Mouse (Mus musculus): ENCODE data around the gene Zfp451. TPM values are rescaled to one million over a fixed set of nuclear protein-coding genes. Genes with fewer than 3 reads are reported as not detected.
"Not testable (repeated sequence)": the region's sequence is repeated elsewhere in the genome, so short reads cannot be mapped to it uniquely, and the experiment has no call there.

Zfp451 gene
- polyA plus RNA-seq, 1 experiment from 2014 or later = 31.9 TPM

DNA sequence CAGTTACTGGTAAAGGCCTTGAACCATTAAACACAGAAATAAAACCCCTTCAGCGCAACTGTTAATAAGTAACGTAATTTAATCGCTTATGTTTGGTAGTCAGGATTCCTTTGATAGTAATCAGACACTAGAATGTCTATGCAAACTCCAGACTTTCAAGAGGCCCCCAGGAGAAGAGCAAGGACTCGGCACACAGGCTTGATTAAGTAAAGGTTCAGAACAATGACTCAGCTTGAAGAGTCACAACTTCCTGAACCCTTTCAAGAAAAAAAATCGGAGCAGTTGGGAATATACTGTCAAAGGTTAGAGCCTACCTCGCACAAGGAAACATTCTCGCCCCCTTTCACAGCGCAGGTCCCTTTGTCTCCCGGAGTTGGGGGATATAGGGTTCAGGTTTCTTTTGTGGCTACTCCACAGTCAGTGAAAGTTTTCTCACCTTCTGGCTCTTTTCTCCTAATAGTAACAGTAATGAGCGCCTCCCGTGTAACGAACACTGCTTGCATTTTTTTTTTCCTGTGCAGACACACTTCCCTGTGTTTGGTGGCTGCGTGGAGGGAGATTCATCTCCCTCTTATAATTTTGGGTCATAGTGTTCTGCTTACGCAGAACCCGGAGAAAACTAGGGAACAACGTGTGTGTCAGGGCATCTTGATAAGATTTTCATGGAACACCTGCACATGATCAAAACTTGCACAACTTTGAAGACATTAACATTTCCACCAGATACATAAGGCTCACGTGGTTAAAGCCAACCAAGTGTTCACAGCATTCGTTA lies 58.0 kb downstream of the Zfp451 start:
- WGBS = 18% methylated on average over 18 of the region's 18 CpGs
- Histone ChIP-seq H3K9ac (peak overlapping the region; percentile 85), H3K4me3 (peak overlapping the region; percentile 63), H3K27ac (no peak overlapping the region), H3K27me3 (no peaks in the 10 kb centered on the region), H3K36me3 (peaks cover 11% of the 10 kb centered on the region), H3K4me1 (peaks cover 30% of the 10 kb centered on the region), H3K9me3 (no peaks in the 10 kb centered on the region), H3K4me2 (replicated peaks) (peak overlapping the region; percentile 89)
- ATAC-seq (ENCODE audit: low FRiP score, low read depth) = no peak

DNA sequence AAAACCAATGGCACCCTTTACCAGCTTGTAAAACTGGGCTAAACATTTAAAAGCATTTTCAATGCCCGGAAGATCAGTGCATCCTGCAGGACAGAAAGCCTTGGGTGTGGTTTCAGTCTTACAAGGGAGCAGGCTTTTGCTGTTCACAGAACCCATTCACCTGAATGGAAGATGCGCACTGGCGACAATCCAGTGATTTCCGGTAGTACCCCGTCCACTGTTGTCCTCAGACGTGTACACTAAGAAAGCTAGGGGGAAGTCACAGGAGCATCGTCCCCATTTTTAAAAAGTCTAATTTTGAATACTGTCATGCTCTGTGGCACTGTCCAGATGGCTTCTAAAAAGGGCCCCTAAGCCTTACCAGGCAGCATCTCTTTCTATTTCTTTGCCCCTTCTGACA lies 58.6 kb downstream of the Zfp451 start:
- Histone ChIP-seq H3K27me3 (no peaks in the 10 kb centered on the region), H3K4me2 (replicated peaks) (peak overlapping the region; percentile 89)
- no peak for ATAC-seq (ENCODE audit: low FRiP score, low read depth)

DNA sequence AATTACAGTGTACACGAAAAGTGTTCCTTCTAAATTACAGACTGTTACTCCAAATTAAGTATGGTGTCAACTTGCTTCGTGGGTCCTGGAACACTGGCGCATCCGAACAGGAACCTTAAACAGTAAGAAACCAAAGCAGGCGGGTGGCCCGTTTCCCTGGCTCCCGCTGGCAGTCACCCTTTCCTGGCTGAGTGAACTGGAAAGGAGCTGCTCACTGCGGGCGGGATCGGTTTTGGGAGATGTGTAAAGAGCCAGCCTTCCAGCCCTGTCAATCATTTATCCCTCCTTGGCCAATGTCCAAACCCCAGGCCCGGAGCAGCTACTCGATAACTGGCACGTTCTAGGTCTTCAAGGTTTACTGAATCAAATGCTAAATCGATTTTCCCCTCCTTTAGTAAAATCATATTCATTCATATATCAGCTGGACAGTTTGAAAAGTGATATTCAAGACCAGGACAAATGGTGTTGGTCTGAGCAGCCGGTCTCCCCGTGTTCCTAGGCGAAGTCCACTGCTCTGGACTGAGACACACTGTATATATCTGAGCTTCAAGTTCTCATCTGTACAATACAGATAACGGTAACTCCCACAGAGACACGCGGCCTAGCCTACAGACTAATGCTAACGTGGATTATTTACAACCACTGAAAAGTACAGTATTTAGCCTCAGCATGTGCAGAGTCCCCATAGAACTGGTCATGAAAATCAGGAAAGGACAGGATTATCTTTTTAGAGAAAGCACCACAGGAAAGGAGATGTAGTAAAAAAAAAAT lies 59.2 kb downstream of the Zfp451 start:
- Histone ChIP-seq H3K36me3 (peaks cover under 1% of the 10 kb centered on the region; the same call in 1 of the 2 replicates), H3K4me2 (replicated peaks) (no peak overlapping the region), H3K9ac (no peak overlapping the region), H3K27me3 (no peaks in the 10 kb centered on the region), H3K4me3 (no peak overlapping the region), H3K27ac (no peak overlapping the region), H3K4me1 (peaks cover 30% of the 10 kb centered on the region), H3K9me3 (no peaks in the 10 kb centered on the region)
- 88% methylated on average over 21 of the region's 21 CpGs for WGBS
- ATAC-seq (ENCODE audit: low FRiP score, low read depth) = no peak

More for the DNA sequence above, 58.6 kb downstream of the Zfp451 start:
- Histone ChIP-seq H3K9ac (0 out of 2 replicates have a peak overlapping the region, but pooled peaks have one; percentile 85), H3K36me3 (peaks cover 7% of the 10 kb centered on the region), H3K4me3 (peak overlapping the region; percentile 63), H3K4me1 (peaks cover 30% of the 10 kb centered on the region), H3K9me3 (no peaks in the 10 kb centered on the region), H3K27ac (no peak overlapping the region)
- 83% methylated on average over 7 of the region's 7 CpGs for WGBS

DNA sequence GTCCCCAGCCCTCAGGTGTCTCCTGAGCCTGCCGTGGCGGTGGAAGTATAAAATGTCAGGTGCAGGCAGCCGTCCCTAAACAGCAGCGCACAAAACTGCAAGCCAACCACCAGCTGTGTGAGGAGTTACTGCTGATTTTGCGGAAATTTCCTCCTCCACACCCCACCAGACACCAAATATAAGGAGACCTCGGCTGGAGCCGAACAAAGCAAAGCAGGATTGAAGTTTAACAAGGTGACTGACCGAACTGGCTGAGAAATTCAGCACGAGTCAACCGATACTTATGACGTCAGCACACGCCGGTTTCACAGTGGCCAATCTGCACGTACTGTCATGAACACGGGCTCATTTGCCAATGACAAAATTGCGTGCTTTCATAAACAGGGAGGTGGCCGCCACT lies 60.3 kb downstream of the Zfp451 start:
- no peaks in the 10 kb centered on the region for H3K36me3 ChIP-seq
- 76% methylated on average over 17 of the region's 17 CpGs for WGBS
- no peak overlapping the region for H3K4me2 ChIP-seq (replicated peaks)
- no peak for ATAC-seq (ENCODE audit: low FRiP score, low read depth)
- H3K4me3 ChIP-seq = no peak overlapping the region
- peaks cover 30% of the 10 kb centered on the region for H3K4me1 ChIP-seq
- no peak overlapping the region for H3K27ac ChIP-seq
- H3K27me3 ChIP-seq = no peaks in the 10 kb centered on the region
- H3K9me3 ChIP-seq = no peaks in the 10 kb centered on the region
- H3K9ac ChIP-seq = no peak overlapping the region

DNA sequence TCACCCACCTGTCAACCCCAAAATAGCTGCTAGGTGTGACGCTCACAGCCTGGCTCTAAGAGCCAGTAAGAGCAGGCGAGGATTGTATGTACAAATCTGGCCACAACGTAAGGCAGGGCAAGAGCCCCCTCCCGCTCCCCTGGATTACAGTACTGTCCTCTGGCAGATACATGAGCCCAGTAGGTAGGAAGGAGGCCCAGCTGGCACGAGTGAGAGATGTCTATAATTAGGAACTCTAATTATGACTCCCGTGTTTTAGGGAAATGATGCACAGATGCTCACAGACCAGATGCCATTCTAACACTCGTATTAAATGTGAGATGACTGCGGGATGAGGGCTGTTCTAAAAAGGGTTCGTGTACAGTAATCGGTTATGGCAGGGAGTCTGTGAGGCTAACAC lies 63.1 kb downstream of the Zfp451 start:
- ATAC-seq (ENCODE audit: low FRiP score, low read depth) = no peak
- 84% methylated on average over 10 of the region's 10 CpGs for WGBS
- Histone ChIP-seq H3K9ac (no peak overlapping the region), H3K27ac (no peak overlapping the region), H3K9me3 (no peaks in the 10 kb centered on the region), H3K4me3 (no peak overlapping the region), H3K27me3 (no peaks in the 10 kb centered on the region), H3K4me2 (replicated peaks) (no peak overlapping the region), H3K36me3 (peaks cover 24% of the 10 kb centered on the region), H3K4me1 (peaks cover 18% of the 10 kb centered on the region)

DNA sequence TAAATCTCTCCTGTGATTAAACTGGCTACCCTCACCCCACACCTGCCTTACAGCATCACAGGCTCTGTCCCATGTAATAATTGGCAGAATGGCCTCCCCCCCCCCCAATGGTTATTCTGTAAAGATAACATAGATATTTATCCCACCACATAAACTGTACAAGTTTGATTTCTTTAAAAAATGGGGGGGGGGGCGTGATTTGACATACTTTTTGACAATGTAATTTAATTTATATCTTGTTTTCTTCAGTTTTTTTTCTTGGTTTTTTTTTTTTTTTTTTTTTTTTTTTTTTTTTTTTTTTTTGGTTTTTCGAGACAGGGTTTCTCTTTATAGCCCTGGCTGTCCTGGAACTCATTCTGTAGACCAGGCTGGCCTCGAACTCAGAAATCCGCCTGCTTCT lies 64.7 kb downstream of the Zfp451 start:
- ATAC-seq (ENCODE audit: low FRiP score, low read depth); H3K4me2 ChIP-seq (replicated peaks); H3K4me3 ChIP-seq; H3K9me3 ChIP-seq; H3K9ac ChIP-seq; H3K4me1 ChIP-seq; H3K27ac ChIP-seq; H3K27me3 ChIP-seq: not testable (repeated sequence)
- 74% methylated on average over 4 of the region's 4 CpGs for WGBS
- H3K36me3 ChIP-seq = peaks cover 37% of the 10 kb centered on the region

DNA sequence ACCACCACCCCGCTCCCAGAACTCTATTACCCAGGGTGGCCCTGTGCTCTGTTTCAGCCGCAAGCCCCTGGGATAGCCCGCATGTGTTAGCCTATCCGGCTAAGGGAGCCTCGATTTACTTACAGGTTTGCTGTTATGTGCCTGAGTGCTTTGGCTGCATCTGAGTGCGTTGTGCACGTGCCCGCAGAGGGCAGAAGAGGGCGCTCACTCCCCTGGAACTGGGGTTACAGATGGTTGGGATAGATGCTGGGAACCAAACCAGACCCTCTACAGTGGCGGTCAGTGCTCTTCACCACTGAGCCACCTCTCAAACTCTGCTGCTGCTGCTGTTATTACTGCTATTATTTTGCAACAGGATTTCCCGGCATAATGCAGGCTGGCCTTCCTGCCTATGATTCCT lies 65.3 kb downstream of the Zfp451 start:
- no peak overlapping the region for H3K4me2 ChIP-seq (replicated peaks)
- WGBS = 96% methylated on average over 11 of the region's 11 CpGs
- H3K4me1 ChIP-seq = 0 out of 2 replicates have a peak, but pooled peaks cover 4% of the 10 kb centered on the region
- no peak overlapping the region for H3K27ac ChIP-seq
- no peak overlapping the region for H3K9ac ChIP-seq
- H3K27me3 ChIP-seq = no peaks in the 10 kb centered on the region
- peaks cover 41% of the 10 kb centered on the region for H3K36me3 ChIP-seq
- no peak for ATAC-seq (ENCODE audit: low FRiP score, low read depth)
- H3K9me3 ChIP-seq = no peaks in the 10 kb centered on the region
- H3K4me3 ChIP-seq = no peak overlapping the region

DNA sequence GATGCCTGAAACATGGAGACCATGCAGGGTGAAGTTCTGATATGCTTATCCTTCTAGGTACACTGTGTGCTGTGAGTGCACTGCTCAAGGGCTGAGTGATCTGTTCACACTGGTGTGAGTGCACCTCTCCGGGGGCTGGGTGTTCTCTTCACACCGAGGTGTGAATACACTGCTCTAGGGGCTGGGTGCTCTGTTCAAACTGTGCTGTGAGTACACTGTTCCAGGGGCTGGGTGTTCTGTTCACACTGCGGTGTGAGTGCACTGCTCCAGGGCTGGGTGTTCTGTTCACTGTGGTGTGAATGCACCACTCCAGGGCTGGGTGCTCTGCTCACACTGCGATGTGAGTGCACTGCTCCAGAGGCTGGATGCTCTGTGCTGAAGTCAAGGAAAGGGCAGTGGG lies 68.5 kb downstream of the Zfp451 start:
- H3K27ac ChIP-seq = no peak overlapping the region
- H3K4me1 ChIP-seq = no peaks in the 10 kb centered on the region
- no peaks in the 10 kb centered on the region for H3K27me3 ChIP-seq
- H3K9ac ChIP-seq = no peak overlapping the region
- H3K36me3 ChIP-seq = peaks cover 55% of the 10 kb centered on the region
- H3K4me2 ChIP-seq (replicated peaks) = no peak overlapping the region
- WGBS = 88% methylated on average over 4 of the region's 4 CpGs
- H3K4me3 ChIP-seq = no peak overlapping the region
- no peaks in the 10 kb centered on the region for H3K9me3 ChIP-seq
- ATAC-seq (ENCODE audit: low FRiP score, low read depth) = no peak

DNA sequence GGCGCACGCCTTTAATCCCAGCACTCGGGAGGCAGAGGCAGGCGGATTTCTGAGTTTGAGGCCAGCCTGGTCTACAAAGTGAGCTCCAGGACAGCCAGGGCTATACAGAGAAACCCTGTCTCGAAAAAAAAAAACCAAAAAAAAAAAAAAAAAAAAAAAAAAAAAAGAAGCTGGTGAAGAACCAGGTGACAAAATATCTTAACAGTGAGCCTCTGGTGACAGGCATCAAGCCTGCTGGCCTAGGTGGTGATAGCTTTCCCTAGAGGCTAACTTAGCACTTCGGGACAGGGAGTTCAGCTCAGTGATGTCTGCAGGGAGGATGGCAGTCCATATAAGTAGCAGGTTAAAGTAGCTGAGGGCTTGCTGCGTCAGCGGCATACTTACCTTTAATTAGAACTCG lies 69.6 kb downstream of the Zfp451 start:
- H3K9ac ChIP-seq; H3K27me3 ChIP-seq; H3K4me1 ChIP-seq; ATAC-seq (ENCODE audit: low FRiP score, low read depth); H3K4me3 ChIP-seq; H3K27ac ChIP-seq; H3K4me2 ChIP-seq (replicated peaks); H3K9me3 ChIP-seq: not testable (repeated sequence)
- peaks cover 64% of the 10 kb centered on the region for H3K36me3 ChIP-seq
- WGBS = 97% methylated on average over 8 of the region's 9 CpGs

DNA sequence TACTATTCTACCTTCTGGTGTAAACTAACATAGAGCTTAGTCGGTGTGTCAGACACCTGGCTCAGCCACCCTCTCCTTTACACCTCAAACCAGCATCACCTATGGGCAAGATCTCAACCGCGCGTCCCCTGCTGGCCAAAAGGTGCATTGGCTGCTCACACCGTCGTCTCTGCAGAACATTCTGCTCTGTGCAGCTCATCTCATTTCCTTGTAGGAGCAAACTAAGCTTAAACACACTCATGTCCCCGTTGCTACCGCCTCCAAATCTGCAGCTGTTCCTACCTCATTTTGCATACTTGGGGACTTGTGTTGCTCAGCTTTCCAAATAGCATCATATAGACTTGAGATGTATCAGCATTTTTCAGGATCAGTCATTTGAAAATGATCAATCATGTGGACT lies 71.5 kb downstream of the Zfp451 start:
- Histone ChIP-seq H3K4me3 (no peak overlapping the region), H3K4me1 (no peaks in the 10 kb centered on the region), H3K27ac (no peak overlapping the region), H3K9me3 (no peaks in the 10 kb centered on the region), H3K27me3 (no peaks in the 10 kb centered on the region), H3K4me2 (replicated peaks) (no peak overlapping the region), H3K9ac (no peak overlapping the region), H3K36me3 (peaks cover 73% of the 10 kb centered on the region)
- 18% methylated on average over 8 of the region's 8 CpGs for WGBS
- no peak for ATAC-seq (ENCODE audit: low FRiP score, low read depth)

DNA sequence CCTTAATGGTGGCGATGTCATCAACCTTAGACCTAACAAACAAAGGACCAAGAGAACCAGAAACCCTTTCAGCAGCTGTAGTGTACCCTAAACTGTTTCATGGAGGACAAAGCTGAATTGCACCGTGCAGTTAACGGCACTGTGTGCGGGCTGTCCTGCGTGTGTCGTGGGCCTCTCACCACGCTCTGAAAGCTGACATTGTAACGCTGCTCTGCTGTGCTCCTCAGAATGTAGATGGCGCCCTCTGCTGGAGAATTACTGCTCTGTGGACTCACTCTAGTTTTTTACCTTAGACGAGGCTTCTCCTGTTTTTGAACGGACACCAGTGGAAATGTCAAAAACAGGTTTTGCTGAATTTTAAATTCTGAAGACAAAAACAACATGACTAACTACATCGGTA lies 75.1 kb downstream of the Zfp451 start:
- Histone ChIP-seq H3K27ac (no peak overlapping the region), H3K27me3 (no peaks in the 10 kb centered on the region), H3K4me2 (replicated peaks) (no peak overlapping the region), H3K36me3 (peaks cover 72% of the 10 kb centered on the region), H3K9me3 (no peaks in the 10 kb centered on the region), H3K9ac (no peak overlapping the region), H3K4me1 (no peaks in the 10 kb centered on the region), H3K4me3 (no peak overlapping the region)
- ATAC-seq (ENCODE audit: low FRiP score, low read depth) = peak; percentile 86
- WGBS = 27% methylated on average over 12 of the region's 12 CpGs

DNA sequence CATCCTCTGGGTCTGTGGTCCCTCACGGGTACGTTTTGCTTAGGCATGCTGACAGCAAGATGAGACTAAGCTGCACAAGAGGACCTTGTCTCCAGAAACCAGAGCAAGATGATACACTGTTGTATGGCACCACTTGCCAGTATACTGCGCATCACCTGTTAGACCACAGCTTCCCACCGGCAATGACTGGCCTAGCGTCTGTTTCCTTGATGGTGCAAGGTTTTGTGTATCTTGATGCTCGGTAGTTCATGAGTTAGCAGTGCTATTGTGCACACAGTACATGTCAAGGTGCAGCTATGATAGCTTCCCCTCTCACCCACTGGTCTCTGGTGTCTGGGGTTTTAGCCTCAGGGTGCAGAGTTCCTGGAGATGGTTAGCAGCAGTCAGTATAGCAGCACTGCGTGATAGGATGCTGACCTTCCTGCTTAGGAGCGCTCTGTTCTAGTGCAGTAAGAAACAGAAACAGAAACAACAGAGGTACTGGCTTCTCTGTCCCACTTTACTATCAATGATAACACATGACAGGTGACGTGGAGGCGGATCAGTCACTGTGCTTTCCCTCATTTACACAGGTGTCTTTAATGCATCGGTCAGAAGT lies 75.6 kb downstream of the Zfp451 start:
- H3K9ac ChIP-seq = no peak overlapping the region
- H3K4me1 ChIP-seq = no peaks in the 10 kb centered on the region
- no peak overlapping the region for H3K27ac ChIP-seq
- no peaks in the 10 kb centered on the region for H3K27me3 ChIP-seq
- ATAC-seq (ENCODE audit: low FRiP score, low read depth) = no peak
- no peak overlapping the region for H3K4me3 ChIP-seq
- 88% methylated on average over 11 of the region's 11 CpGs for WGBS
- H3K9me3 ChIP-seq = no peaks in the 10 kb centered on the region
- H3K4me2 ChIP-seq (replicated peaks) = no peak overlapping the region
- H3K36me3 ChIP-seq = peaks cover 76% of the 10 kb centered on the region
